Mouse (Mus musculus) ES-E14 (cell line): ENCODE results near the gene Rasef.

Experiments
- HCFC1 ChIP-seq: IDR thresholded peaks from 2 replicates; pipeline ENCODE4 v1.6.1; 2012; ENCODE audit warnings: low read length, inconsistent platforms, borderline replicate concordance; ENCODE audit not compliant: insufficient read depth
- ZC3H11A ChIP-seq: IDR thresholded peaks from 2 replicates; pipeline ENCODE4 v1.6.1; 2012; ENCODE audit warnings: low read depth, mild to moderate bottlenecking, inconsistent platforms, low read length, borderline replicate concordance
- ZNF384 ChIP-seq: IDR thresholded peaks from 2 replicates; pipeline ENCODE4 v1.6.1; 2012; ENCODE audit warnings: low read depth, low read length, inconsistent platforms

GRCm38 (mm10) chr4:73748219-73748618 lies 42.6 kb downstream of the Rasef start:
- TF ChIP-seq ZNF384 = no peak
- TF ChIP-seq HCFC1 = no peak
- no peak for TF ChIP-seq ZC3H11A
